Mouse (Mus musculus): Measurements from ENCODE around the gene Ugt1a2.
"Not testable (repeated sequence)": the region's sequence is repeated elsewhere in the genome, so short reads cannot be mapped to it uniquely, and the experiment has no call there.

Ugt1a2 gene

GRCm38 (mm10) chr1:88200456-88200855, at the start of gene Ugt1a2:
Gene Ugt1a2, plus strand, starts transcription at chr1:88200601.
- in situ Hi-C loops (cut with MboI, MseI): loop anchor here (5.0 kb wide), 1 partner anchor 53 kb away; no protein-coding TSS in a partner anchor

GRCm38 (mm10) chr1:88158430-88158829, 42.0 kb upstream of the Ugt1a2 start:
- in situ Hi-C loops (cut with MboI, MseI): no loop called here

GRCm38 (mm10) chr1:88165711-88166110, 34.7 kb upstream of the Ugt1a2 start, which contains the start of gene Ugt1a5:
Gene Ugt1a5, plus strand, starts transcription at chr1:88166012.
- in situ Hi-C loops (cut with MboI, MseI): no loop called here

GRCm38 (mm10) chr1:88172190-88172589, 28.2 kb upstream of the Ugt1a2 start:
- in situ Hi-C loops (cut with MboI, MseI): not testable (repeated sequence)

GRCm38 (mm10) chr1:88179657-88180056, 20.7 kb upstream of the Ugt1a2 start:
- in situ Hi-C loops (cut with MboI, MseI): loop anchor here (25.0 kb wide), 2 partner anchors 758 to 1108 kb away; no protein-coding TSS in a partner anchor

GRCm38 (mm10) chr1:88186325-88186935, 14.0 kb upstream of the Ugt1a2 start:
- in situ Hi-C loops (cut with MboI, MseI): loop anchor here (25.0 kb wide), 2 partner anchors 751 to 1101 kb away; no protein-coding TSS in a partner anchor

GRCm38 (mm10) chr1:88192136-88192535, 8.3 kb upstream of the Ugt1a2 start:
- in situ Hi-C loops (cut with MboI, MseI): loop anchor here (5.0 to 25.0 kb wide), 3 partner anchors 135 to 1095 kb away; no protein-coding TSS in a partner anchor

GRCm38 (mm10) chr1:88195687-88196086, 4.7 kb upstream of the Ugt1a2 start:
- in situ Hi-C loops (cut with MboI, MseI): loop anchor here (25.0 kb wide), 2 partner anchors 742 to 1092 kb away; no protein-coding TSS in a partner anchor

GRCm38 (mm10) chr1:88197443-88197842, 3.0 kb upstream of the Ugt1a2 start:
- in situ Hi-C loops (cut with MboI, MseI): loop anchor here (25.0 kb wide), 2 partner anchors 740 to 1090 kb away; no protein-coding TSS in a partner anchor

- in situ Hi-C loops (cut with MboI, MseI): loop anchor here (5.0 to 25.0 kb wide), 3 partner anchors 53 to 1087 kb away; no protein-coding TSS in a partner anchor
These were observed 405 bp upstream of the Ugt1a2 start for GRCm38 (mm10) chr1:88199996-88200395.

GRCm38 (mm10) chr1:88205294-88205922, 5.0 kb downstream of the Ugt1a2 start, which contains the start of gene Dnajb3:
Gene Dnajb3, minus strand, starts transcription at chr1:88205782.
- in situ Hi-C loops (cut with MboI, MseI): no loop called here

GRCm38 (mm10) chr1:88206843-88207479, 6.6 kb downstream of the Ugt1a2 start:
- in situ Hi-C loops (cut with MboI, MseI): no loop called here

GRCm38 (mm10) chr1:88211812-88212211, 11.4 kb downstream of the Ugt1a2 start, which contains the start of gene Ugt1a1:
Gene Ugt1a1, plus strand, starts transcription at chr1:88211959.
- in situ Hi-C loops (cut with MboI, MseI): no loop called here

GRCm38 (mm10) chr1:88212341-88213045, 12.1 kb downstream of the Ugt1a2 start:
- in situ Hi-C loops (cut with MboI, MseI): no loop called here

- in situ Hi-C loops (cut with MboI, MseI): no loop called here
These were observed 12.7 kb downstream of the Ugt1a2 start for GRCm38 (mm10) chr1:88213061-88213460.

- in situ Hi-C loops (cut with MboI, MseI): no loop called here
These were observed 13.5 kb downstream of the Ugt1a2 start for GRCm38 (mm10) chr1:88213766-88214461.

GRCm38 (mm10) chr1:88214462-88214952, 14.1 kb downstream of the Ugt1a2 start:
- in situ Hi-C loops (cut with MboI, MseI): no loop called here

GRCm38 (mm10) chr1:88215466-88216380, 15.3 kb downstream of the Ugt1a2 start:
- in situ Hi-C loops (cut with MboI, MseI): no loop called here

- in situ Hi-C loops (cut with MboI, MseI): no loop called here
These were observed 16.1 kb downstream of the Ugt1a2 start for GRCm38 (mm10) chr1:88216551-88216950.

GRCm38 (mm10) chr1:88217144-88217543, 16.7 kb downstream of the Ugt1a2 start:
- in situ Hi-C loops (cut with MboI, MseI): no loop called here

Measured in T-helper 2 cell (primary cell).